ENCODE assay signal across 13 mouse cellular contexts in the genomic region with DNA sequence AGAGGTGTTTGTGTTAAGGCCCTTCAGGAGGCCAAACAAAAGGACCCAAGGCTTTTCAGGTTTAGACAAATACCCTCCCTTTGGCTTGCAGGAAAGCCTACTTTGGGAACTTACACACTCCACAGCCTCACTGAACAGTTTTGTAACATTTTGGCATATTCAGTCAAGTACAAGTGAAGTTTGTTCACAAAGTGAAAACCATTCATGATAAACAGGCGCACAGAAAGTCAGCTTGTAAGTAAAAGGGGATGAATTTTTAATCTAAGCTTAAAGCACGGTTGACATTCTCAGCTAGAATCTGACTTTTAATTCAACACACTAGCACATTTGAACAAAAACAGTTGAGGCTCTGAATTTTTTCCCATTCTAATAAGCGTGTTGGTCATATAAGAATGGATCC. TPM values are rescaled to one million over a fixed set of nuclear protein-coding genes. Genes with fewer than 3 reads are reported as not detected.
"Had no signal": no experiment of that assay in that cellular context is flagged by ENCODE, and none has a peak within 500 bp of the region (broad histone marks: within the 10 kb centered on the region; RNA-seq: fewer than 3 reads in every experiment).

No protein-coding gene starts in this region.

- H3K9me3 ChIP-seq: limb, embryonic 13.5 days; liver, embryonic 15.5 days; megakaryocyte, embryonic 14.5 days; midbrain, embryonic 13.5 days; neural tube, embryonic 12.5 days had no signal

- H3K9ac ChIP-seq: limb, embryonic 13.5 days; liver, embryonic 15.5 days; lung, embryonic 14.5 days had no signal

- H3K4me3 ChIP-seq: limb, embryonic 13.5 days; liver, embryonic 15.5 days; megakaryocyte, embryonic 14.5 days; midbrain, embryonic 13.5 days; neural tube, embryonic 12.5 days had no signal

- H3K4me2 ChIP-seq: limb, embryonic 13.5 days; liver, embryonic 15.5 days; lung, embryonic 14.5 days; midbrain, embryonic 13.5 days had no signal

- H3K36me3 ChIP-seq: limb, embryonic 13.5 days; liver, embryonic 15.5 days; midbrain, embryonic 13.5 days; neural tube, embryonic 12.5 days had no signal

- H3K27ac ChIP-seq: limb, embryonic 13.5 days; liver, embryonic 15.5 days; midbrain, embryonic 13.5 days; neural tube, embryonic 12.5 days; stomach, postnatal 0 days had no signal

- DNase-seq: layer of hippocampus, adult 9-11 months; layer of hippocampus, postnatal 36 days; lung, postnatal 4 days; thymus, postnatal 4 days had no signal

- H3K27me3 ChIP-seq: liver, embryonic 15.5 days; midbrain, embryonic 13.5 days; neural tube, embryonic 12.5 days had no signal

RNA-seq across cellular contexts. Expression of a gene that starts 45.8 kb away (rescaled TPM):
- total RNA-seq: monocyte, adult 5-6 weeks; neutrophil, adult 5-6 weeks had no signal
